Mouse (Mus musculus) embryonic facial prominence, embryonic 13.5 days (tissue): Measurements from ENCODE around the gene Cox17. TPM values are rescaled to one million over a fixed set of nuclear protein-coding genes. Genes with fewer than 3 reads are reported as not detected.

ENCODE experiments used
- ATAC-seq: fragments of 200-750 bp; cut with Nextera tagmentation; 2 replicates; pipeline ENCODE4 v1.8.0; 2017; ENCODE audit warnings: low read depth; ENCODE audit not compliant: insufficient number of reproducible peaks, insufficient read depth, low FRiP score, low TSS enrichment
- H3K27ac ChIP-seq: fragments of 300-500 bp; sonication (generic); 2 replicates; pipeline ENCODE4 v1.5.1; 2015; ENCODE audit warnings: moderate library complexity, mild to moderate bottlenecking, inconsistent platforms
- H3K27me3 ChIP-seq: fragments of 300-500 bp; sonication (generic); 2 replicates; pipeline ENCODE4 v1.6.1; 2015; ENCODE audit warnings: mild to moderate bottlenecking, inconsistent platforms
- H3K36me3 ChIP-seq: fragments of 300-500 bp; sonication (generic); 2 replicates; pipeline ENCODE4 v1.6.1; 2015; ENCODE audit warnings: mild to moderate bottlenecking, inconsistent platforms
- H3K4me1 ChIP-seq: fragments of 300-500 bp; sonication (generic); 2 replicates; pipeline ENCODE4 v1.6.1; 2015; ENCODE audit warnings: inconsistent platforms
- H3K4me2 ChIP-seq: fragments of 300-500 bp; sonication (generic); 2 replicates; pipeline ENCODE4 v1.6.1; 2015; ENCODE audit warnings: moderate library complexity, mild to moderate bottlenecking, inconsistent platforms
- H3K4me3 ChIP-seq: fragments of 300-500 bp; sonication (generic); 2 replicates; pipeline ENCODE4 v1.5.1; 2015; ENCODE audit warnings: mild to moderate bottlenecking, inconsistent platforms
- H3K9ac ChIP-seq: fragments of 300-500 bp; sonication (generic); 2 replicates; pipeline ENCODE4 v1.6.1; 2015; ENCODE audit warnings: mild to moderate bottlenecking, inconsistent platforms
- H3K9me3 ChIP-seq: fragments of 300-500 bp; sonication (generic); 2 replicates; pipeline ENCODE4 v1.6.1; 2016; ENCODE audit warnings: inconsistent platforms
- WGBS: fragments of 180-500 bp; shearing (Covaris S2); methylation state at CpG from one replicate; pipeline ENCODE4 v1.1.7; 2015; ENCODE audit warnings: mixed read lengths; 5-methylcytosine and 5-hydroxymethylcytosine counted together
- polyA plus RNA-seq: library from polyadenylated mRNA; unstranded; fragments of >200 nt; fragmentation: Nextera tagmentation; extraction: Ambion mirVana; gene quantifications from 2 replicates; pipeline ENCODE4 v1.2.1, GENCODE M21; 2015

The Cox17 gene
- polyA plus RNA-seq, 1 experiment from 2014 or later, result 104 TPM

DNA sequence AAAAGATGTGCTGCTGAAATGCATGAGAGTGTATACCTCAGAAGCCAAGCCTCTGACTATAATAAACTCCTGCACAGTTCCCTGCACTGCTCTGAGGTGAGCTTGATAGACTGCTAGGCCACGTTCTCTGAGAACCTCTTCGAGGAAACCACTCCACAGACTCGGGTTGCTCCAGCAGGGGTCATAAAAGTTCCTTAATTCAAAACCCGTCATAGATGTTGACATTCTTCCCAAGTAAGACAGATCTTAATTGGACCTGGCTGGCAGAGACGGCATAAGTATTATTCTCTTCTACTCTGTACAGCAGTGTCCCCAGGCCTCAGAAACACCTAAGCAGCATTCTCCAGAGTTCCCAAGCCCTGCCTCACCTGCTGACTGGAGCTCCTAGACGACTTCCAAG, 4.1 kb downstream of the Cox17 start:
- H3K4me1 ChIP-seq, result peaks cover 9% of the 10 kb centered on the region; the same call in 1 of the 2 replicates
- H3K9ac ChIP-seq, result no peak overlapping the region
- no peak overlapping the region for H3K4me2 ChIP-seq
- no peak overlapping the region for H3K4me3 ChIP-seq
- H3K27me3 ChIP-seq, result no peaks in the 10 kb centered on the region
- peaks cover 35% of the 10 kb centered on the region for H3K36me3 ChIP-seq
- H3K9me3 ChIP-seq, result no peaks in the 10 kb centered on the region
- H3K27ac ChIP-seq, result no peak overlapping the region
- WGBS, result 71% methylated on average over 6 of the region's 6 CpGs
- no peak for ATAC-seq

DNA sequence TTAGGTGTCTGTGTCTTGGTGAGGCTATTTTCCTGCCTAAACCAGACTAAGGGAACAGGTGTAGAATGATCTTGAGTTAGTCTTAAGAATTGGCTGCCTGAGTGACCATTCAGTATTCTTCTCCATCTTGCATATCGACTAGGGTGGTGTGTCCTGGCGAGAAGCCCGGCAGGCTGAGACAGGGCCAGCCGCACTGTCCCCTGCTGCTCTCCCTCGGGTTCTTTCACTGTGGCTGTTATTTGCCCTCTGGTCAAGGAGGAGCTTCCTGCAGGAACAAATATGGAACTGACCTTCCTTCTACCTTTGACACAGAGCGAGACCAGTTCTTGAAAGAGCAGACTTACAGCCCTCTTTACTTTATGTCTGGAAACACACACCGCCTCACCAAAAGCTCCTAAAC, 5.2 kb downstream of the Cox17 start:
- no peak overlapping the region for H3K4me3 ChIP-seq
- no peak overlapping the region for H3K9ac ChIP-seq
- WGBS, result 83% methylated on average over 7 of the region's 7 CpGs
- no peak for ATAC-seq
- H3K4me2 ChIP-seq, result no peak overlapping the region
- peaks cover 9% of the 10 kb centered on the region; the same call in 1 of the 2 replicates for H3K4me1 ChIP-seq
- H3K27me3 ChIP-seq, result no peaks in the 10 kb centered on the region
- no peaks in the 10 kb centered on the region for H3K9me3 ChIP-seq
- H3K36me3 ChIP-seq, result peaks cover 38% of the 10 kb centered on the region
- no peak overlapping the region for H3K27ac ChIP-seq

DNA sequence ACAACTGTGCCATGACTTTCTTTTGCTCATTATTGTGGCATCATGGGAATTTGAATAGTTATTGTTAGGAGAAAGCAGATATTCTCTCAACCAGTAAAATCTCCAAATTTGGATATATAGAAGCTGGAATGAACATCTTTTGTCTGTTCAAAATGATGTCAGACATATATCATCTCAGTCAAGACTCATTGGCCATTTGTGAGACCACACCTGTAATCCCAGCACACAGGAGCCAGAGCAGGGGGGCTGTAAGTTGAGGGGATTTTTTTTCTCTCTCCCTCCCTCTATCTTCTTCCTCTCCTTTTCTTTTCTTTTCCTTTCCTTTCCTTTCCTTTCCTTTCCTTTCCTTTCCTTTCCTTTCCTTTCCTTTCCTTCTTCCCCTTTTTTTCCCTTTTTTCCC, 6.1 kb downstream of the Cox17 start:
- no peaks in the 10 kb centered on the region for H3K27me3 ChIP-seq
- peaks cover 4% of the 10 kb centered on the region; the same call in 1 of the 2 replicates for H3K4me1 ChIP-seq
- no peak overlapping the region for H3K9ac ChIP-seq
- H3K36me3 ChIP-seq, result peaks cover 38% of the 10 kb centered on the region
- H3K4me2 ChIP-seq, result no peak overlapping the region
- H3K4me3 ChIP-seq, result no peak overlapping the region
- no peak overlapping the region for H3K27ac ChIP-seq
- no peak for ATAC-seq
- no peaks in the 10 kb centered on the region for H3K9me3 ChIP-seq

DNA sequence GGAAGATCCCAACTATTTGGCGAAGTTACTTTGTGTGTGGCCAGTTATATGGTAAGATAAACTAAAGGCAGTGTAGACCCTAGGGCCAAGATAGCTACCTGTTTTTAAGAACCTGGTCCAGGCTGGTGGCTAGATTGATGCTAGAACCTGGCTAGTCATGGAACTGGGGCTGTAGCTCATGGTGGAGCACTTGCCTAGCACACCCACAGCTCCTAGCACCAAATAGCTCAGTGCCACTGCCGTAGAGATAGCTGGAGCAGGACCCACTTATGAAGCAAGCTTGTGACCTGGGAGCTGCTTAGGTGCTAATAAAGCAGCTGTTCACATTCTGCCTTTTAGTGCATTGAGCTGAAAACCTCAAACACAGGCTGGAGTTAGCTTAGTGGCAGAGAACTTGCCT, 6.9 kb downstream of the Cox17 start:
- no peaks in the 10 kb centered on the region for H3K4me1 ChIP-seq
- H3K9me3 ChIP-seq, result no peaks in the 10 kb centered on the region
- no peak overlapping the region for H3K4me2 ChIP-seq
- no peaks in the 10 kb centered on the region for H3K27me3 ChIP-seq
- no peak overlapping the region for H3K27ac ChIP-seq
- no peak for ATAC-seq
- 97% methylated on average over 2 of the region's 2 CpGs for WGBS
- no peak overlapping the region for H3K9ac ChIP-seq
- peaks cover 38% of the 10 kb centered on the region for H3K36me3 ChIP-seq
- H3K4me3 ChIP-seq, result no peak overlapping the region

DNA sequence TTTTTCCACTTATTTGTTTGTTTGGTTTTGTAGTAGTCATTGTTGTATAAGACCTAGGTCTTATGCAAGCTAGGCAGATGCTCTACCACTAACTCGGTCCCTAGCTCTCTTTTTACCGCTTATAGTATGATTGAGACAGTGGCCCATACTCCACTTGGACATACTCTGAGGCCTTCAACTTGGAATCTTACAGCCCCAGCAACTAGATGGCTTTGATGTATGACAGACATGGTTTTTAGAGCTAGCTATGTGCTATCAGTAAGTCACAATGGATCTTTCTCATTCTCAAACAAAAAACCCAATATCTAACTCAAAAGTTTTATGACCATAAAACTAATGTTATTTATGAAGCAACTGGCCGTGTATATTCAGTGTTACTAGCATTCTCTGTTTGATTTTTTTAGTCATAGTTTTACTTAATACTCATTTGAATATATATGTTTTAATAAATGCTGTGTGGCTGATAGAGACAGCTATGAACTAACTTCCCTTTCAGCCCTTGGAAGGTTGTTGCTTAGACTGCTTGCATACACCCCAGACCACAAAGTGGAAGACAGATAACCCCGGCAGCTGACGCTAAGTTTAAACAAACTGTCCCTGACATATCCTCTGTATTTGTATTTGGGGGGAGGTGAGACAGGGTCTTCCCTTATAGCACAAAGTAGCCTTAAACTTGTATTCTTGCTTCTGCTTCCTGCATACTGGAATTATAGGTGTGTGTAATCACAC, 7.6 kb downstream of the Cox17 start:
- no peak overlapping the region for H3K4me3 ChIP-seq
- H3K4me2 ChIP-seq, result no peak overlapping the region
- H3K9ac ChIP-seq, result no peak overlapping the region
- H3K27ac ChIP-seq, result no peak overlapping the region
- 89% methylated on average over 5 of the region's 5 CpGs for WGBS
- H3K36me3 ChIP-seq, result peaks cover 32% of the 10 kb centered on the region
- ATAC-seq, result no peak
- no peaks in the 10 kb centered on the region for H3K27me3 ChIP-seq
- no peaks in the 10 kb centered on the region for H3K9me3 ChIP-seq
- no peaks in the 10 kb centered on the region for H3K4me1 ChIP-seq

DNA sequence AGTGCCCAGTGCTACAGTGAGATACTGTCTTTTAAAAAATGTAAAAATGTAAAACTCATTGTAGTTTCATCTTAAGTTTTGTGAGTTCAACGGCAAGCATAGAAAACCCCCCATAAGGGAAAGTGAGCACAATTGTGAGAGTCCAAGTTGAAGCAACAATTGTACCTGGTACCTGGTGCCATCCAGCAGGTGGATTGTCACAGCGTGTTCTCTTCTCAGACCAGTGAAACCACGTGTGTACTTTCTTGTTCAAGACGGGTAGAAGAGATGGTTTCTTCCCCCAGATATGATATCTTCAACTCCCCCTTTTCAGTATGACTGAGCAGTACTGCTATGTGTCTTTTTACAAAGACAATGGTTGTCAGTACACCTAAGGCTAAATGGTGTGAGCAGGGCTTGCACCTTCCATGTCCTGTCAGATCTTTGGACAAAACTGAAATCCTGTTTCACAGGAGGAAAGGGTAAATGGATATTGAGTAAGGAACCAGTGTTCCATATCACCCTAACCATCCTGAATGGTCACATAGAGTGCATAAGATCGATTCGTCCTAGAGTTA, 11.5 kb downstream of the Cox17 start:
- ATAC-seq, result no peak
- Histone ChIP-seq H3K27ac (no peak overlapping the region), H3K4me1 (peaks cover 13% of the 10 kb centered on the region), H3K36me3 (peaks cover 7% of the 10 kb centered on the region; the same call in 1 of the 2 replicates), H3K4me3 (no peak overlapping the region), H3K9me3 (no peaks in the 10 kb centered on the region), H3K27me3 (no peaks in the 10 kb centered on the region), H3K4me2 (no peak overlapping the region), H3K9ac (no peak overlapping the region)
- 89% methylated on average over 6 of the region's 6 CpGs for WGBS

DNA sequence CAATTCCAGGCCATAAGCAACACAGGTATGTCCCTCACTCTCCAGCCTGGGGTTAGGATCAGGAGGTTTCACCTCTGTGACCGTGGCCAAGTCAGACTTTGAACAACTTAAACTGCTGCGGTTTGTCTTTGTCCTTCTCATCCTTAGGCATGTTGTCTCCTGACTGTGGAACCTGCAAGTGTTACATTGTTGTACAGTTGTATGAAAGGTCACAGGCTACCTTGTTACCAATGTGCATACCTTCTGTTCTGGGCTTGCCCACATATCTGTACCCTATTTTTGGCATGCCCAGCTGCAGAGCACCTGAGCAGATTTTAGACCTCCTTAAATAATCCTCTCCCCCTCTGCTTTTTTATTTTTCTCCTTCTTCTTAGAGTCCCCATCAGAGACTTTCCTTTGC, 12.4 kb downstream of the Cox17 start:
- no peak overlapping the region for H3K9ac ChIP-seq
- peaks cover 13% of the 10 kb centered on the region for H3K4me1 ChIP-seq
- H3K27ac ChIP-seq, result no peak overlapping the region
- 82% methylated on average over 2 of the region's 2 CpGs for WGBS
- no peak overlapping the region for H3K4me2 ChIP-seq
- 0 out of 2 replicates have a peak, but pooled peaks cover 3% of the 10 kb centered on the region for H3K36me3 ChIP-seq
- no peaks in the 10 kb centered on the region for H3K27me3 ChIP-seq
- H3K9me3 ChIP-seq, result no peaks in the 10 kb centered on the region
- no peak overlapping the region for H3K4me3 ChIP-seq
- no peak for ATAC-seq

DNA sequence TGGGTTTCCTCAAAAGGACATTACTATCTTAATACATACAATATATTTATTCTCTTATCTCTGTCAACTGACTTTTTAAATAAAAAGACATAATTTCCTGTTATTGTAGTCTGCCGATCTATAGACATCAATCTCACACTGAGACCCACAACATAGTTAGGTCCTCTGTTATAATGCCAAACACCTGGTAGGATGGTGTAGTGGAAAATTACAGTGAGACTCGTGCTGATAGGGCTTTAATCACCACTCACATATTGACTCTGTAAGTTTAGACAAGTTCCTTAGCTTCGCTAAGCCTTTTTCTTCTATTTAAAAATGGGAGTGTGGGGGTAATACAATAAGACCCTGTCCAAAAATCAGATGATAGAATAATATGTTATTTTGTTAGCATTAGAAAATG, 13.1 kb downstream of the Cox17 start:
- 0 out of 2 replicates have a peak, but pooled peaks cover 3% of the 10 kb centered on the region for H3K36me3 ChIP-seq
- H3K9me3 ChIP-seq, result no peaks in the 10 kb centered on the region
- no peak for ATAC-seq
- no peak overlapping the region for H3K4me2 ChIP-seq
- WGBS, result 65% methylated on average over 3 of the region's 3 CpGs
- no peaks in the 10 kb centered on the region for H3K27me3 ChIP-seq
- H3K9ac ChIP-seq, result no peak overlapping the region
- peaks cover 13% of the 10 kb centered on the region for H3K4me1 ChIP-seq
- H3K4me3 ChIP-seq, result no peak overlapping the region
- no peak overlapping the region for H3K27ac ChIP-seq

DNA sequence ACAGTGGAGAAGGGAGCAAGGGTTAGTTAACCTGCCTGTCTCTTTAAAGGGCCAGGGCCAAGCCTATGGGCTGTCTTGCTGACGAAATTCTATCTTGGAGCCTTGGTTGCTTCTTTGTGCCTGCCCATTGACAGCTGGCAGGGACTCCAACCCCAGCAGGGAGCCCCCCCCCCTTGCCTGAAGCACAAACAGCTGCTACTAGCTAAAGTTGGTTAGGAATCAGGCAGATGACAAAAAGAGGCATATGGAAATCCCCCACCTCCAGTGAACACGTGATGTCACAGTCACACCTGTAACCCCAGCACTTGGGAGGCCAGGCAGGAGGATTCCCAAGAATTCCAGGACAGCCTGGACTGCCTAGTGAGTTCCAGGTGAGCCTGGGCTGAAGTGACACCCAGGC, 13.5 kb downstream of the Cox17 start:
- no peaks in the 10 kb centered on the region for H3K27me3 ChIP-seq
- no peak overlapping the region for H3K4me3 ChIP-seq
- H3K4me2 ChIP-seq, result no peak overlapping the region
- 20% methylated on average over 2 of the region's 2 CpGs for WGBS
- H3K27ac ChIP-seq, result no peak overlapping the region
- 0 out of 2 replicates have a peak, but pooled peaks cover 3% of the 10 kb centered on the region for H3K36me3 ChIP-seq
- H3K9me3 ChIP-seq, result no peaks in the 10 kb centered on the region
- ATAC-seq, result no peak
- H3K4me1 ChIP-seq, result peaks cover 13% of the 10 kb centered on the region
- H3K9ac ChIP-seq, result no peak overlapping the region

DNA sequence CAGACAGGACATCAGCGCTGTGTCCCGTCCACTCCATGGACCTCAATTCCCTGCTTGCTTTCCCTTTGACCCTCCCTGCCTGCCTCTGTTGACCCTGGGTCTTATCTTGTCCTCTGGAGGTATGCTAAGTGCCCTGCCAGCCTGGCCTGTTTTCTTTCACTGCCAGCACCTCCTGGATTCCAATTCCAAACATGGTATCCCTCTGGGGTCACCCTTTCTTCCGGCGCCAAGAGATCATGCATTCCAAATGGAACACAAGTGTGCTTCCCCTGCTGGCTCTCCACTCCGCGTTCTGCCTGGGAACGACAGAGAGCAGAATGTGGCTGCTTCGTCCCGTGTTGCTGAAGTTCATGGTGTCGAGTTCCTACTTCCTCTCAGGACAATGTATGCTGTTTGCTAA, 15.1 kb downstream of the Cox17 start, which contains the start of gene Popdc2:
Gene Popdc2 (plus strand): TSS at position 277 of the 400 bp plus-strand sequence.
- H3K9ac ChIP-seq, result no peak within 1 kb of the TSS
- WGBS, result 46% methylated on average over 10 of the region's 10 CpGs
- H3K27me3 ChIP-seq, result no peaks in the 10 kb centered on the region
- ATAC-seq, result no peak
- no peaks in the 10 kb centered on the region for H3K36me3 ChIP-seq
- no peaks in the 10 kb centered on the region for H3K9me3 ChIP-seq
- peaks cover 13% of the 10 kb centered on the region for H3K4me1 ChIP-seq
- H3K4me2 ChIP-seq, result no peak within 1 kb of the TSS
- H3K4me3 ChIP-seq, result no peak within 1 kb of the TSS
- H3K27ac ChIP-seq, result no peak within 1 kb of the TSS

DNA sequence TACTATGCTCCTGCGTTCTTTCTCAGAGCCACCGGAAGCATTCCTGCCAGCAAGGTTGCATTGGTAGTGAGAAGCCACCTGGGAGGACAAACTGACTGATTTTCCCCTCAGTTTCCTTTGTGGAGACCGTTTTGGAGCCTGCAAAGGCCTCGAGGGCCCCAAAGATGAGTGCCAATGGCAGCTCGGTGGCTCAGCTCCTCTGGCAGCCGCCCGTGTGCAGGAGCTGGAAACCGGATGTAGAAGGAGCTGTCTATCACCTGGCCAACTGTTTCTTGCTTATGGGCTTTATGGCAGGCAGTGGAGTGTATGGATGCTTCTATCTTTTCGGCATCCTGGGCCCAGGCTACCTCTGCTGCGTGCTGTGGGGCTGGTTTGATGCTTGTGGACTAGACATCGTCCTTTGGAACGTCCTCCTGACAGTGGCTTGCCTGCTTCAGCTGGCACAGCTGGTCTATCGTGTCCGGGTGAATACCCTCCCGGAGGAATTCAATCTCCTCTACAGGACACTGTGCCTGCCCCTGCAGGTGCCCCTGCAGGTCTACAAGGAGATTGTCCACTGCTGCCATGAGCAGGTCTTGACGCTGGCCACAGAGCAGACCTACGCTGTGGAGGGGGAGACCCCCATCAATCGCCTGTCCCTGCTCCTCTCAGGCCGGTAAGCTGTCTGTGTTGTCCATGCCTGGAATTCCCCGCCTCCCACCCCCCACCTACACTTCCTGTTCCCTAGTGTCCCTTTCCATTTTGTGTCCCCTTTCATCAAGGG, 15.9 kb downstream of the Cox17 start:
- no peaks in the 10 kb centered on the region for H3K9me3 ChIP-seq
- H3K27ac ChIP-seq, result no peak overlapping the region
- H3K9ac ChIP-seq, result no peak overlapping the region
- WGBS, result 82% methylated on average over 20 of the region's 20 CpGs
- H3K27me3 ChIP-seq, result no peaks in the 10 kb centered on the region
- no peaks in the 10 kb centered on the region for H3K36me3 ChIP-seq
- H3K4me1 ChIP-seq, result peaks cover 13% of the 10 kb centered on the region
- ATAC-seq, result no peak
- H3K4me3 ChIP-seq, result no peak overlapping the region
- H3K4me2 ChIP-seq, result no peak overlapping the region

DNA sequence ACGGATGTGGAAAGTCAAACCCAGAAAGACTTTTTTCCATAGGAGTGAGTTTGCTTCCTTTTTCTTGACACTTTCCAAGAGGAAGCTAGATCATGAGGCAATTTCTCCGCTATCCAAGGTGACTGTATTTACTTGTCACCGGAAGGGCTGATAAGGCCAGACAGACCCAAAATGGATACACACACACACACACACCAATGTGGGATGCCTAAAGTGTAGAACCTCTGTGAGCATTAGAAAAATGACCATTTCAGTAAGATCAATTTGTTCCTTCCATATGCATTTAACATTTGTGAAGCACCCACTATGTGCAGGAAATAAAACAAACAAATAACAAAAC, 16.4 kb downstream of the Cox17 start:
- Histone ChIP-seq H3K36me3 (no peaks in the 10 kb centered on the region), H3K4me2 (no peak overlapping the region), H3K27me3 (no peaks in the 10 kb centered on the region), H3K4me1 (peaks cover 13% of the 10 kb centered on the region), H3K9me3 (no peaks in the 10 kb centered on the region), H3K4me3 (no peak overlapping the region), H3K9ac (no peak overlapping the region), H3K27ac (no peak overlapping the region)
- 90% methylated on average over 3 of the region's 3 CpGs for WGBS
- ATAC-seq, result no peak
